Mouse (Mus musculus): Measurements from ENCODE around the gene Gm20721. TPM values are rescaled to one million over a fixed set of nuclear protein-coding genes. Genes with fewer than 3 reads are reported as not detected.
A peak's percentile ranks its signal among the peaks of the same experiment; 100 is the strongest.

Gm20721 gene
- total and polyA plus RNA-seq, 3 experiments = 1.3 to 8.6 TPM; not detected in 1

DNA sequence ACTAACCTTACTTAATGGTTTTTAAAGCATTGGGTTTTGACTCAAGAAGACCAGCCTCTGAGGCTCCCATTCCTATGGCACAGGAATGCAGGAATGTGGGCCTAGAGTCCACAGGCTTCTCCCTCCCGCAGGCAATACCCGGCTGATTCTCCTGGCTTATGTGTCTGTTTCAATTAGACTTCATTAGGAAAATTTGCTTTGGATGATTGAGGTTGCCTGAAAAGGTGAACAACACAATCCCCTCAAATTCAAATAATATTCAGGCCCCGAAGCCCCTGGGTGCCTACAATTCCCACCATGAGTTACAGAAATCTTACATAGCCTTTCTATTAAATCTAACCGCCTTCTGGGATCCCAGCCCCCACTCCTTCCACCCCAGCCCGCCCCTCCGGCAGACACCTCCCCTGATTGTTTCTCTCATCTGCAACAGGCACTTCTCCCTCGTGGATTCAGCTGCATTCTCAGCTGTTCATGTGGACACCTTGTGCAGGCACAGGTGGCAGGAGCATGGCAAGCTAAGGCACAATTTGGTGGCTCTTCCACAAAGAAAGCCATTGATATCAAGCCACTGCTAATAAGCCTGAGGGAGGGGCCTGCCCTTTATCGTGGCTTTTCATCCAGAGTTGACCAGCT, 55.4 kb downstream of the Gm20721 start:
- Histone ChIP-seq H3K4me1 (ENCODE audit: insufficient read depth, low read depth, low read length) (peaks cover 30% of the 10 kb centered on the region), H3K4me3 (ENCODE audit: low read depth, low read length) (peak overlapping the region; percentile 59; the same call in 1 of the 2 replicates), H3K36me3 (replicated peaks) (peaks cover 77% of the 10 kb centered on the region), H3K27me3 (ENCODE audit: insufficient read depth, low read length) (no peaks in the 10 kb centered on the region), H3K9me3 (replicated peaks) (peaks cover 36% of the 10 kb centered on the region)
- DNase-seq (ENCODE audit: low spot score) (no peak), ATAC-seq (ENCODE audit: extremely low read depth, insufficient number of reproducible peaks, low FRiP score, poor library complexity, severe bottlenecking) (no peak)
- TF ChIP-seq CTCF (IDR thresholded peaks at IDR 0.05; ENCODE audit: low read depth, low read length) (no peak), TAL1 (conservative IDR thresholded peaks at IDR 0.05; ENCODE audit: low read depth, low read length) (no peak)

DNA sequence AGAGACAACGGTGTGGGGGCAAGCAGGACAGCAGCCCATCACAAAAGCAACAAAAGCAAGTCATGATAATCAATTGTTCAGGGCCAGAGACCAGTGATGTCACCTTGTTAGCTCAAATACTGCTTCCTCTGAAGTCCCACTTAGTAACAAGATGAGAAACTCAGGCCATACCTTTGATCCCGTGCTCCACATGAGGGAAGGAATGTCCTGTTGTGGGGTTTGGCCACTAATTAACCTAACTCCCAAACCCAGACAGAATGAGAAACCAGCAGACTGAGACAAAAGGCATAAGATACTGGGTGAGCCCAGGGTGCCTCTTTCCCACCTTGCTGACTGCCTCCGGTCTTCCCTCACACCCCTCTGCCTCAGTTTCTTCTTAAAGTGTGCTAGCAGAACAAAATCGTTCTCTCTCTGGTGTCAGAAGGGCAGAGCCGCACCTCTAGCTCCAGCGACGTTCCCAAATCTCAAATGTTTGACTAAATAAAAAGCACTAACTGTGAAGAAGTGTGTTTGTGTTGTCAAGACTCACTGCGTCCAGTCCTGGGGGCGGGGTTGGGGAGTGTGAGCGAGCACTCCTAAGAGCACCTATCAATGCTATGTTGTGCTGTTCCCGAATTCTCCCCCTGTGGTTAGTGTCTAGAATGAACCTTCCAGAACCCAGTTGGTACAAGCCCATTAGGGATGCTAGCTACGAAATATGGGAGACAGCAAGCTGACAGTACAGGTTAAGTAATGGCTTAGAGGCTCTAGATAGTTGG, 57.7 kb downstream of the Gm20721 start:
- peaks cover 47% of the 10 kb centered on the region for H3K9me3 ChIP-seq (replicated peaks)
- DNase-seq (ENCODE audit: low spot score) = no peak
- H3K36me3 ChIP-seq (replicated peaks) = peaks cover 95% of the 10 kb centered on the region
- H3K4me3 ChIP-seq (ENCODE audit: low read depth, low read length) = no peak overlapping the region
- H3K27me3 ChIP-seq (ENCODE audit: insufficient read depth, low read length) = no peaks in the 10 kb centered on the region
- H3K4me1 ChIP-seq (ENCODE audit: insufficient read depth, low read depth, low read length) = peaks cover 30% of the 10 kb centered on the region
- no peak for TF ChIP-seq CTCF (IDR thresholded peaks at IDR 0.05; ENCODE audit: low read depth, low read length)
- no peak for TF ChIP-seq GATA2 (IDR thresholded peaks at IDR 0.05; ENCODE audit: borderline replicate concordance, low read depth, low read length)
- no peak for TF ChIP-seq GATA1 (IDR thresholded peaks at IDR 0.05; ENCODE audit: borderline replicate concordance, low read length)
- no peak for ATAC-seq (ENCODE audit: extremely low read depth, insufficient number of reproducible peaks, low FRiP score, poor library complexity, severe bottlenecking)

DNA sequence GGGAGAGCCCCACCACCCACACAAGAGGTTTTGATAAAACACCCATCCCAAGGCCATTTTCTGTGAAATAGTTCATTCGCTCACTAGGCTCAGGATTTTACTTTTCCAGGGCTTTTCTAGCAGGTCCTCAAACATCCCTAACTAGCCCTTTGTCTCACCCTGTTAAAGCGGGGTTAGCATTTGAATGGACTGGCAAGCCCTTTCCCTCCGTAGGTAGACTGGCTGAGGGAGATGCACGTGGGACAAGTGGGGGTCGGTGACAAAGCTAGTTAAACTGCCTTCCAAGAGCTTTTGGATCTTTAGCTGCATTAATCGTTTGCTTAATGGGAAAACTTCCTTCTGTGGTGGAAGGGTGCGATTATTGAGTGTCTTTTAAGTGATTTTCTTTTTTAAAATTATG, 58.6 kb downstream of the Gm20721 start:
- no peak for ATAC-seq (ENCODE audit: extremely low read depth, insufficient number of reproducible peaks, low FRiP score, poor library complexity, severe bottlenecking)
- no peak for DNase-seq (ENCODE audit: low spot score)
- peaks cover 99% of the 10 kb centered on the region for H3K36me3 ChIP-seq (replicated peaks)

DNA sequence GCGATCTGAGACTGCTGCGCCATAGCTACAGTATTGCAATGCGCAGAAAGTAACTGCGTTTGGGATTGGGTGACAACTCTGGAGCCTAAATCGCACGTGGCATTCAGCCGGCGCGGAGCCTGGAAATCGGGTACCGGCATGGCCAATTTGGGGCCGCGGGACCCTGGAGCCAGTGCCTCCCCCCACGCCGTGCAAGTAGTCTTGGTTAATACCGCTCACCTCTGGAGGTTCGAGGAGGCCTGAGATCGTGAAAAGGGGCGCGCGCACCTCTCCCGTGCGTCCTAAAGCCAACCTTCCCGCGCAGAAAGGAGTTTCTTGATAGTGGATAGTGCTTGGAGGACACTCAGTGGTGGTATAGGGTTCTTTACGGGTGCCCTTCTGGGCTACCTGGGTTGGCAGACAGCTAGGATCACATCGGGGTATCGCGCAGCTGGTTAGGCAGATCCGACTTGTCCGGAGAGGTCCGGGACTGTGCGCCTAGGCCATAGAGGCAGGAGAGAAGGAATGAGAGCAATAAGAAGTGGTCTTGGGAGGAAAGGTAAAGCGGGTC, 60.5 kb downstream of the Gm20721 start:
- peaks cover 50% of the 10 kb centered on the region for H3K9me3 ChIP-seq (replicated peaks)
- H3K4me1 ChIP-seq (ENCODE audit: insufficient read depth, low read depth, low read length) = peaks cover 10% of the 10 kb centered on the region
- DNase-seq (ENCODE audit: low spot score) (no peak), ATAC-seq (ENCODE audit: extremely low read depth, insufficient number of reproducible peaks, low FRiP score, poor library complexity, severe bottlenecking) (no peak)
- no peak for TF ChIP-seq TAL1 (conservative IDR thresholded peaks at IDR 0.05; ENCODE audit: low read depth, low read length)
- TF ChIP-seq GATA2 (IDR thresholded peaks at IDR 0.05; ENCODE audit: borderline replicate concordance, low read depth, low read length) = no peak
- TF ChIP-seq CTCF (IDR thresholded peaks at IDR 0.05; ENCODE audit: low read depth, low read length) = no peak
- TF ChIP-seq GATA1 (IDR thresholded peaks at IDR 0.05; ENCODE audit: borderline replicate concordance, low read length) = no peak
- TF ChIP-seq POLR2AphosphoS5 (IDR thresholded peaks at IDR 0.05; ENCODE audit: insufficient replicate concordance, low read depth, low read length) = no peak
- H3K4me3 ChIP-seq (ENCODE audit: low read depth, low read length) = no peak overlapping the region; the same call in 1 of the 2 replicates
- no peaks in the 10 kb centered on the region for H3K27me3 ChIP-seq (ENCODE audit: insufficient read depth, low read length)
- H3K36me3 ChIP-seq (replicated peaks) = peaks cover 100% of the 10 kb centered on the region

More for the DNA sequence above, 58.6 kb downstream of the Gm20721 start:
- H3K9me3 ChIP-seq (replicated peaks) = peaks cover 50% of the 10 kb centered on the region
- H3K4me3 ChIP-seq (ENCODE audit: low read depth, low read length) = no peak overlapping the region
- H3K4me1 ChIP-seq (ENCODE audit: insufficient read depth, low read depth, low read length) = peaks cover 28% of the 10 kb centered on the region
- no peak for TF ChIP-seq GATA2 (IDR thresholded peaks at IDR 0.05; ENCODE audit: borderline replicate concordance, low read depth, low read length)
- no peak for TF ChIP-seq TAL1 (conservative IDR thresholded peaks at IDR 0.05; ENCODE audit: low read depth, low read length)
- no peak for TF ChIP-seq GATA1 (IDR thresholded peaks at IDR 0.05; ENCODE audit: borderline replicate concordance, low read length)
- TF ChIP-seq CTCF (IDR thresholded peaks at IDR 0.05; ENCODE audit: low read depth, low read length) = no peak
- no peak for TF ChIP-seq POLR2AphosphoS5 (IDR thresholded peaks at IDR 0.05; ENCODE audit: insufficient replicate concordance, low read depth, low read length)
- no peaks in the 10 kb centered on the region for H3K27me3 ChIP-seq (ENCODE audit: insufficient read depth, low read length)

DNA sequence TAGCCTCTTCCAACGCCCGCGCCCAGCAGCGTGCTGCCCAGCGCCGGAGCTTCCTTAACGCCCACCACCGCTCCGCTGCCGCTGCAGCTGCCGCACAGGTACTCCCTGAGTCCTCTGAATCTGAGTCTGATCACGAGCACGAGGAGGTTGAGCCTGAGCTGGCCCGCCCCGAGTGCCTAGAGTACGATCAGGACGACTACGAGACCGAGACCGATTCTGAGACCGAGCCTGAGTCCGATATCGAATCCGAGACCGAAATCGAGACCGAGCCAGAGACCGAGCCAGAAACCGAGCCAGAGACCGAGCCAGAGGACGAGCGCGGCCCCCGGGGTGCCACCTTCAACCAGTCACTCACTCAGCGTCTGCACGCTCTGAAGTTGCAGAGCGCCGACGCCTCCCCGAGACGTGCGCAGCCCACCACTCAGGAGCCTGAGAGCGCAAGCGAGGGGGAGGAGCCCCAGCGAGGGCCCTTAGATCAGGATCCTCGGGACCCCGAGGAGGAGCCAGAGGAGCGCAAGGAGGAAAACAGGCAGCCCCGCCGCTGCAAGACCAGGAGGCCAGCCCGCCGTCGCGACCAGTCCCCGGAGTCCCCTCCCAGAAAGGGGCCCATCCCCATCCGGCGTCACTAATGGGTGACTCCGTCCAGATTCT, 61.6 kb downstream of the Gm20721 start:
- peak overlapping the region; percentile 18; the same call in 1 of the 2 replicates for H3K4me3 ChIP-seq (ENCODE audit: low read depth, low read length)
- H3K36me3 ChIP-seq (replicated peaks) = peaks cover 100% of the 10 kb centered on the region
- no peak for DNase-seq (ENCODE audit: low spot score)
- peaks cover 1% of the 10 kb centered on the region for H3K4me1 ChIP-seq (ENCODE audit: insufficient read depth, low read depth, low read length)
- H3K9me3 ChIP-seq (replicated peaks) = peaks cover 49% of the 10 kb centered on the region
- H3K27me3 ChIP-seq (ENCODE audit: insufficient read depth, low read length) = no peaks in the 10 kb centered on the region
- no peak for ATAC-seq (ENCODE audit: extremely low read depth, insufficient number of reproducible peaks, low FRiP score, poor library complexity, severe bottlenecking)
- no peak for TF ChIP-seq POLR2AphosphoS5 (IDR thresholded peaks at IDR 0.05; ENCODE audit: insufficient replicate concordance, low read depth, low read length)
- no peak for TF ChIP-seq GATA2 (IDR thresholded peaks at IDR 0.05; ENCODE audit: borderline replicate concordance, low read depth, low read length)
- TF ChIP-seq GATA1 (IDR thresholded peaks at IDR 0.05; ENCODE audit: borderline replicate concordance, low read length) = no peak
- no peak for TF ChIP-seq TAL1 (conservative IDR thresholded peaks at IDR 0.05; ENCODE audit: low read depth, low read length)
- TF ChIP-seq CTCF (IDR thresholded peaks at IDR 0.05; ENCODE audit: low read depth, low read length) = no peak

DNA sequence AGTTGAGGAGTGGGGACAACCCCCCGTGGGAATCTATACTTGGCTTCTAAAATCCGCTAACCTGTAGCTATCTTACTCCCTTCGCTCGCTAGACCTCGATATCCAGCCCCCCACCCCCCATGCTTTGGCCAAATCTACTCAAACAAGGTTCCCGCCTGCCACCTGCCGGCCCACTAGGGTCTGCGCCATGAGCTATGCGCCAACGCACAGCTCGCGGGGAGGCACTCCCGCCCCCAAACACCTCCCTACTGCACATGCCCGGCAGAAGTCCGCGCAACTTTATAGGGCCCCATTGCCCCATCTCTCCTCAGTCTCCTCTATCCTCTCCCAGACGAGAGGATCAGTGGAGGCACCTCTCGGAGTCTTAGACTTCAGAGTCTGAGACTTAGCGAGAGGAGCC, 62.5 kb downstream of the Gm20721 start, which contains the start of gene Gnas:
Gene Gnas (plus strand): TSS at position 310 of the 400 bp plus-strand sequence.
- Histone ChIP-seq H3K9me3 (replicated peaks) (peaks cover 45% of the 10 kb centered on the region), H3K4me3 (ENCODE audit: low read depth, low read length) (peak within 1 kb of the TSS; percentile 18; the same call in 1 of the 2 replicates), H3K4me1 (ENCODE audit: insufficient read depth, low read depth, low read length) (peaks cover under 1% of the 10 kb centered on the region), H3K36me3 (replicated peaks) (peaks cover 100% of the 10 kb centered on the region), H3K27me3 (ENCODE audit: insufficient read depth, low read length) (no peaks in the 10 kb centered on the region)
- no peak for TF ChIP-seq GATA2 (IDR thresholded peaks at IDR 0.05; ENCODE audit: borderline replicate concordance, low read depth, low read length)
- ATAC-seq (ENCODE audit: extremely low read depth, insufficient number of reproducible peaks, low FRiP score, poor library complexity, severe bottlenecking) (no peak), DNase-seq (ENCODE audit: low spot score) (no peak)
